Mouse (Mus musculus) heart, embryonic 11.5 days (tissue): ENCODE data around the gene Rflna. TPM values are rescaled to one million over a fixed set of nuclear protein-coding genes. Genes with fewer than 3 reads are reported as not detected.
A peak's percentile ranks its signal among the peaks of the same experiment; 100 is the strongest.

Experiments used
- ATAC-seq: fragments of 200-750 bp; cut with Nextera tagmentation; replicated peaks from 2 replicates; pipeline ENCODE4 v1.8.0; 2017; ENCODE audit warnings: moderate library complexity; ENCODE audit not compliant: insufficient number of reproducible peaks, low FRiP score, low TSS enrichment
- H3K27ac ChIP-seq: fragments of 300-500 bp; sonication (generic); 2 replicates; pipeline ENCODE4 v1.5.1; 2014; ENCODE audit warnings: mild to moderate bottlenecking, low read depth, low read length
- H3K27me3 ChIP-seq: fragments of 300-500 bp; sonication (generic); 2 replicates; pipeline ENCODE4 v1.6.1; 2014; ENCODE audit warnings: mild to moderate bottlenecking, low read length, mixed read lengths; ENCODE audit not compliant: control insufficient read depth, insufficient read depth
- H3K36me3 ChIP-seq: fragments of 300-500 bp; sonication (generic); 2 replicates; pipeline ENCODE4 v1.6.1; 2014; ENCODE audit warnings: mild to moderate bottlenecking, low read length, moderate library complexity, mixed read lengths; ENCODE audit not compliant: control insufficient read depth, insufficient read depth
- H3K4me1 ChIP-seq: fragments of 300-500 bp; sonication (generic); 2 replicates; pipeline ENCODE4 v1.6.1; 2014; ENCODE audit warnings: low read length; ENCODE audit not compliant: control insufficient read depth, insufficient read depth
- H3K4me2 ChIP-seq: fragments of 300-500 bp; sonication (generic); 2 replicates; pipeline ENCODE4 v1.6.1; 2014; ENCODE audit warnings: mild to moderate bottlenecking, moderate library complexity
- H3K4me3 ChIP-seq: fragments of 300-500 bp; sonication (generic); 2 replicates; pipeline ENCODE4 v1.5.1; 2014; ENCODE audit warnings: low read depth, low read length
- H3K9ac ChIP-seq: fragments of 300-500 bp; sonication (generic); 2 replicates; pipeline ENCODE4 v1.6.1; 2014; ENCODE audit warnings: mild to moderate bottlenecking, low read depth, low read length, moderate library complexity
- H3K9me3 ChIP-seq: fragments of 300-500 bp; sonication (generic); replicated peaks from 2 replicates; pipeline ENCODE4 v1.6.1; 2016; ENCODE audit warnings: low read length; ENCODE audit not compliant: control insufficient read depth
- WGBS: fragments of 180-500 bp; shearing (Covaris S2); extraction: QIAGEN DNeasy Blood & Tissue Kit; methylation state at CpG from one replicate; pipeline ENCODE4 v1.1.7; 2014; ENCODE audit not compliant: insufficient replicate concordance; 5-methylcytosine and 5-hydroxymethylcytosine counted together
- polyA plus RNA-seq: library from polyadenylated mRNA; unstranded; fragments of >200 nt; fragmentation: Nextera tagmentation; extraction: Ambion mirVana; gene quantifications from 2 replicates; pipeline ENCODE4 v1.2.1, GENCODE M21; 2014

The Rflna gene
- polyA plus RNA-seq, 1 experiment from 2014 or later, result 1.1 TPM

- Histone ChIP-seq H3K9me3 (no peaks in the 10 kb centered on the region), H3K4me3 (no peak overlapping the region), H3K27me3 (no peaks in the 10 kb centered on the region), H3K36me3 (peaks cover 35% of the 10 kb centered on the region), H3K4me2 (no peak overlapping the region), H3K27ac (no peak overlapping the region), H3K9ac (no peak overlapping the region), H3K4me1 (no peaks in the 10 kb centered on the region)
- ATAC-seq, result no peak
- 87% methylated on average over 3 of the region's 3 CpGs for WGBS
These were observed 12.0 kb downstream of the Rflna start for GRCm38 (mm10) chr5:125015066-125015465.

- H3K9ac ChIP-seq, result no peak overlapping the region
- H3K4me2 ChIP-seq, result no peak overlapping the region
- 77% methylated on average over 9 of the region's 9 CpGs for WGBS
- H3K4me1 ChIP-seq, result no peaks in the 10 kb centered on the region
- H3K36me3 ChIP-seq, result peaks cover 35% of the 10 kb centered on the region
- H3K27ac ChIP-seq, result no peak overlapping the region
- no peak overlapping the region for H3K4me3 ChIP-seq
- no peaks in the 10 kb centered on the region for H3K9me3 ChIP-seq
- H3K27me3 ChIP-seq, result no peaks in the 10 kb centered on the region
- no peak for ATAC-seq
These were observed 12.6 kb downstream of the Rflna start for GRCm38 (mm10) chr5:125015576-125015975.

- Histone ChIP-seq H3K4me2 (no peak overlapping the region), H3K36me3 (peaks cover 30% of the 10 kb centered on the region), H3K4me1 (no peaks in the 10 kb centered on the region), H3K9ac (no peak overlapping the region), H3K4me3 (no peak overlapping the region), H3K9me3 (no peaks in the 10 kb centered on the region), H3K27ac (no peak overlapping the region), H3K27me3 (no peaks in the 10 kb centered on the region)
- 83% methylated on average over 17 of the region's 17 CpGs for WGBS
- ATAC-seq, result no peak
These were observed 13.6 kb downstream of the Rflna start for GRCm38 (mm10) chr5:125016421-125017242.

GRCm38 (mm10) chr5:125017332-125017731, 14.3 kb downstream of the Rflna start:
- WGBS, result 84% methylated on average over 15 of the region's 15 CpGs
- Histone ChIP-seq H3K27me3 (no peaks in the 10 kb centered on the region), H3K9ac (no peak overlapping the region), H3K36me3 (peaks cover 31% of the 10 kb centered on the region), H3K9me3 (no peaks in the 10 kb centered on the region), H3K4me1 (no peaks in the 10 kb centered on the region), H3K4me3 (no peak overlapping the region), H3K27ac (no peak overlapping the region), H3K4me2 (no peak overlapping the region)
- no peak for ATAC-seq

DNA sequence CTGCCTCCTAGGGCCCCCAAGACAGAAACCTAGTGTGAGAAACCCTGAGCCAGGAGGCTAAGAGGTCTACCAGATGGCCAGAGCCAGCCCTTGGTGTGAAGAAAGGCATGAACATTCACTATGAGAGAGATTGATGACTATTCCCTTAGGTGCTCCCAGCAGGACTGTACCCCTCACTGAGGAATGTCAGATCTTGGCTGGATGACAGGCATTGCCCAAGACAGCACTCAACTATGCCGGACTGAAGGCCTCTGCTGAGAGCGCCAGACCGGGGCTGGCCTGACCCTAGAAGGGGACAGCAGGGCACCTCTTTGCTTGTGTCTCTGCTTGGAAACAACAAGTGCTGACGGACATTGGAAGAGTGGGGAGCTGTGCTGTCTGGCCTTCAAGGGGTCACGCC, 16.1 kb downstream of the Rflna start:
- no peaks in the 10 kb centered on the region for H3K4me1 ChIP-seq
- H3K9me3 ChIP-seq, result no peaks in the 10 kb centered on the region
- H3K27ac ChIP-seq, result no peak overlapping the region
- WGBS, result 55% methylated on average over 5 of the region's 5 CpGs
- H3K36me3 ChIP-seq, result peaks cover 47% of the 10 kb centered on the region
- H3K9ac ChIP-seq, result no peak overlapping the region
- H3K4me2 ChIP-seq, result no peak overlapping the region
- H3K4me3 ChIP-seq, result no peak overlapping the region
- ATAC-seq, result no peak
- H3K27me3 ChIP-seq, result no peaks in the 10 kb centered on the region

GRCm38 (mm10) chr5:125021298-125021697, 18.3 kb downstream of the Rflna start:
- no peak overlapping the region for H3K4me3 ChIP-seq
- no peaks in the 10 kb centered on the region for H3K27me3 ChIP-seq
- H3K27ac ChIP-seq, result no peak overlapping the region
- H3K36me3 ChIP-seq, result peaks cover 56% of the 10 kb centered on the region
- 82% methylated on average over 11 of the region's 11 CpGs for WGBS
- H3K4me1 ChIP-seq, result no peaks in the 10 kb centered on the region
- no peak for ATAC-seq
- no peaks in the 10 kb centered on the region for H3K9me3 ChIP-seq
- H3K9ac ChIP-seq, result no peak overlapping the region
- no peak overlapping the region for H3K4me2 ChIP-seq

DNA sequence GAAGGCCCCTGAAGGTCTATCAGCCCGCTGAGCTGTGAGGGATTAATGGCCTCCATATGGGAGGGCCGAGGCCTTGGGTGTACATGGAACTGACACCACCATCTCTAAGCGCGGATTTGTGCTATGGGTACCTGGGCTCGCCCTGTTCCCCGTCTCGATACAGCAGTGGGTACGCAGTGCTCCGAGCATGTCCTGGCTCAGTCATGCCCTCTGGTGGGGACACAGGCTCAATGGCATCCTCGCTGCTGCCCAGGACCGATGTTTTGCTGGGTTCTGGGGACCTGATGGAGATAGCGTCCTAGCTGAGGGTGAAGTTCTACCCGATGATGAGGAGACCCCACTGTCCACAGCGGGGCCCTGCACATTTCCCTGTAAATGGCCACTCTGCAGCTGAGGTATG, 21.0 kb downstream of the Rflna start:
- H3K27me3 ChIP-seq, result no peaks in the 10 kb centered on the region
- no peak overlapping the region for H3K4me2 ChIP-seq
- WGBS, result 87% methylated on average over 14 of the region's 14 CpGs
- H3K4me3 ChIP-seq, result no peak overlapping the region
- no peak for ATAC-seq
- H3K9ac ChIP-seq, result no peak overlapping the region
- H3K27ac ChIP-seq, result no peak overlapping the region
- H3K36me3 ChIP-seq, result peaks cover 52% of the 10 kb centered on the region
- no peaks in the 10 kb centered on the region for H3K9me3 ChIP-seq
- no peaks in the 10 kb centered on the region for H3K4me1 ChIP-seq

GRCm38 (mm10) chr5:125028371-125028770, 25.4 kb downstream of the Rflna start:
- WGBS, result 92% methylated on average over 15 of the region's 15 CpGs
- no peaks in the 10 kb centered on the region for H3K9me3 ChIP-seq
- 0 out of 2 replicates have a peak, but pooled peaks have one; percentile 8 for ATAC-seq

DNA sequence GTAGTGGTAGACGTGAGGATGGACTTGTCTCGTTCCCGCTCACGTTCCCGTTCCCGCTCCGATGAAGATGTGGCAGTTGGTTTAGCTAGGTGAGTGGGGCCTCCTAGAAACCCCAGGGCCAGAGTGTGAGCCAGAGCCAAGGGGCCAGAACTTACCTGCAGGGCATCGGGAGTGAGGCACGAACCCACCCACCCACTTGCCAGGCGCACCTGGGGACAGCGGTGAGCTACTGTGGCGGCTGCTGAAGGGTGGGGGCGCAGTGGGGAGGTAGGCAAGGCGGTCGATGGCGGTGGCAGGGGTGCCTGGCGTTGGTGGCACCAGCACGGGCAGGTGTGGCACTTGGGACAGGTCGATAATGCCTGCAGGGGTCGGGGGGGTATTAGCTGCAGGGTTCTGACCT, 25.9 kb downstream of the Rflna start:
- Histone ChIP-seq H3K27ac (no peak overlapping the region), H3K27me3 (no peaks in the 10 kb centered on the region), H3K9ac (no peak overlapping the region), H3K4me3 (no peak overlapping the region), H3K36me3 (peaks cover 67% of the 10 kb centered on the region), H3K4me1 (no peaks in the 10 kb centered on the region), H3K9me3 (no peaks in the 10 kb centered on the region), H3K4me2 (no peak overlapping the region)
- 94% methylated on average over 20 of the region's 20 CpGs for WGBS
- 0 out of 2 replicates have a peak, but pooled peaks have one; percentile 10 for ATAC-seq

More at GRCm38 (mm10) chr5:125028371-125028770, 25.4 kb downstream of the Rflna start:
- H3K4me2 ChIP-seq, result no peak overlapping the region
- H3K27ac ChIP-seq, result no peak overlapping the region
- H3K9ac ChIP-seq, result no peak overlapping the region
- H3K27me3 ChIP-seq, result no peaks in the 10 kb centered on the region
- no peaks in the 10 kb centered on the region for H3K4me1 ChIP-seq
- peaks cover 70% of the 10 kb centered on the region for H3K36me3 ChIP-seq
- no peak overlapping the region for H3K4me3 ChIP-seq
